Mouse (Mus musculus): ENCODE data around the gene Ovca2. TPM values are rescaled to one million over a fixed set of nuclear protein-coding genes. Genes with fewer than 3 reads are reported as not detected.
"Not testable (repeated sequence)": the region's sequence is repeated elsewhere in the genome, so short reads cannot be mapped to it uniquely, and the experiment has no call there.

Ovca2 gene
- polyA plus RNA-seq, 1 experiment from 2014 or later: 28.7 TPM

GRCm38 (mm10) chr11:75183917-75184570, 5.4 kb upstream of the Ovca2 start:
- no peak overlapping the region for H3K4me2 ChIP-seq
- peaks cover 48% of the 10 kb centered on the region for H3K36me3 ChIP-seq
- H3K4me1 ChIP-seq: peaks cover 13% of the 10 kb centered on the region; the same call in 1 of the 2 replicates
- no peak overlapping the region for H3K9ac ChIP-seq
- no peak overlapping the region for H3K27ac ChIP-seq
- H3K27me3 ChIP-seq: no peaks in the 10 kb centered on the region
- WGBS: 74% methylated on average over 2 of the region's 2 CpGs
- H3K9me3 ChIP-seq: no peaks in the 10 kb centered on the region
- H3K4me3 ChIP-seq: no peak overlapping the region
- ATAC-seq (ENCODE audit: insufficient number of reproducible peaks, insufficient read depth, low FRiP score, low TSS enrichment, low read depth): no peak

- Histone ChIP-seq H3K36me3 (peaks cover 37% of the 10 kb centered on the region), H3K27me3 (peaks cover 11% of the 10 kb centered on the region), H3K9me3 (no peaks in the 10 kb centered on the region), H3K9ac (peak overlapping the region; percentile 86), H3K4me3 (peak overlapping the region; percentile 84), H3K4me2 (peak overlapping the region; percentile 94), H3K27ac (peak overlapping the region; percentile 79), H3K4me1 (peaks cover 27% of the 10 kb centered on the region)
- WGBS: 50% methylated on average over 12 of the region's 12 CpGs
- no peak for ATAC-seq (ENCODE audit: insufficient number of reproducible peaks, insufficient read depth, low FRiP score, low TSS enrichment, low read depth)
Measured at GRCm38 (mm10) chr11:75178011-75178410, 624 bp downstream of the Ovca2 start.

GRCm38 (mm10) chr11:75174574-75174973, 4.1 kb downstream of the Ovca2 start:
- WGBS: 63% methylated on average over 6 of the region's 6 CpGs
- not testable (repeated sequence) for H3K4me3 ChIP-seq; H3K4me2 ChIP-seq; ATAC-seq (ENCODE audit: insufficient number of reproducible peaks, insufficient read depth, low FRiP score, low TSS enrichment, low read depth); H3K27ac ChIP-seq; H3K9me3 ChIP-seq; H3K36me3 ChIP-seq; H3K9ac ChIP-seq
- H3K4me1 ChIP-seq: peaks cover 53% of the 10 kb centered on the region
- peaks cover 45% of the 10 kb centered on the region for H3K27me3 ChIP-seq

GRCm38 (mm10) chr11:75173799-75174165, 4.9 kb downstream of the Ovca2 start:
- 0 out of 2 replicates have a peak overlapping the region, but pooled peaks have one; percentile 46 for H3K9ac ChIP-seq
- peaks cover 9% of the 10 kb centered on the region for H3K36me3 ChIP-seq
- H3K27ac ChIP-seq: no peak overlapping the region
- WGBS: 6% methylated on average over 15 of the region's 15 CpGs
- H3K4me1 ChIP-seq: peaks cover 59% of the 10 kb centered on the region
- ATAC-seq (ENCODE audit: insufficient number of reproducible peaks, insufficient read depth, low FRiP score, low TSS enrichment, low read depth): no peak
- H3K9me3 ChIP-seq: no peaks in the 10 kb centered on the region
- peak overlapping the region; percentile 89 for H3K4me2 ChIP-seq
- H3K4me3 ChIP-seq: peak overlapping the region; percentile 59
- H3K27me3 ChIP-seq: peaks cover 53% of the 10 kb centered on the region

GRCm38 (mm10) chr11:75173095-75173798, 5.4 kb downstream of the Ovca2 start:
- Histone ChIP-seq H3K9ac (0 out of 2 replicates have a peak overlapping the region, but pooled peaks have one; percentile 46), H3K27ac (no peak overlapping the region), H3K4me1 (peaks cover 64% of the 10 kb centered on the region)

GRCm38 (mm10) chr11:75172151-75173094, 6.2 kb downstream of the Ovca2 start:
- peaks cover 66% of the 10 kb centered on the region for H3K27me3 ChIP-seq
- no peak; the same call in 1 of the 2 replicates for ATAC-seq (ENCODE audit: insufficient number of reproducible peaks, insufficient read depth, low FRiP score, low TSS enrichment, low read depth)
- no peaks in the 10 kb centered on the region for H3K9me3 ChIP-seq
- H3K4me3 ChIP-seq: peak overlapping the region; percentile 59
- WGBS: under 1% methylated on average over 75 of the region's 75 CpGs
- 0 out of 2 replicates have a peak overlapping the region, but pooled peaks have one; percentile 46 for H3K9ac ChIP-seq
- H3K27ac ChIP-seq: no peak overlapping the region
- H3K36me3 ChIP-seq: peaks cover 4% of the 10 kb centered on the region; the same call in 1 of the 2 replicates
- peaks cover 62% of the 10 kb centered on the region for H3K4me1 ChIP-seq
- H3K4me2 ChIP-seq: peak overlapping the region; percentile 89

More at GRCm38 (mm10) chr11:75173095-75173798, 5.4 kb downstream of the Ovca2 start:
- peak overlapping the region; percentile 59 for H3K4me3 ChIP-seq
- peak overlapping the region; percentile 89 for H3K4me2 ChIP-seq
- H3K27me3 ChIP-seq: peaks cover 58% of the 10 kb centered on the region
- peak; percentile 49; the same call in 1 of the 2 replicates for ATAC-seq (ENCODE audit: insufficient number of reproducible peaks, insufficient read depth, low FRiP score, low TSS enrichment, low read depth)
- H3K9me3 ChIP-seq: no peaks in the 10 kb centered on the region
- WGBS: under 1% methylated on average over 71 of the region's 71 CpGs
- peaks cover 9% of the 10 kb centered on the region for H3K36me3 ChIP-seq

GRCm38 (mm10) chr11:75171186-75171865, 7.3 kb downstream of the Ovca2 start:
- Histone ChIP-seq H3K27me3 (peaks cover 77% of the 10 kb centered on the region), H3K4me3 (no peak overlapping the region), H3K4me2 (peak overlapping the region; percentile 89), H3K9me3 (no peaks in the 10 kb centered on the region), H3K4me1 (peaks cover 72% of the 10 kb centered on the region), H3K36me3 (no peaks in the 10 kb centered on the region; the same call in 1 of the 2 replicates), H3K27ac (no peak overlapping the region), H3K9ac (no peak overlapping the region)
- ATAC-seq (ENCODE audit: insufficient number of reproducible peaks, insufficient read depth, low FRiP score, low TSS enrichment, low read depth): no peak
- WGBS: 5% methylated on average over 17 of the region's 17 CpGs

- no peaks in the 10 kb centered on the region for H3K9me3 ChIP-seq
- under 1% methylated on average over 38 of the region's 38 CpGs for WGBS
- peaks cover under 1% of the 10 kb centered on the region; the same call in 1 of the 2 replicates for H3K36me3 ChIP-seq
- H3K9ac ChIP-seq: no peak overlapping the region
- ATAC-seq (ENCODE audit: insufficient number of reproducible peaks, insufficient read depth, low FRiP score, low TSS enrichment, low read depth): peak; percentile 49; the same call in 1 of the 2 replicates
- peak overlapping the region; percentile 60 for H3K4me3 ChIP-seq
- peaks cover 83% of the 10 kb centered on the region for H3K4me1 ChIP-seq
- H3K4me2 ChIP-seq: peak overlapping the region; percentile 94
- H3K27ac ChIP-seq: no peak overlapping the region
- H3K27me3 ChIP-seq: peaks cover 88% of the 10 kb centered on the region
Measured at GRCm38 (mm10) chr11:75170136-75170751, 8.4 kb downstream of the Ovca2 start.

GRCm38 (mm10) chr11:75169405-75170080, 9.1 kb downstream of the Ovca2 start, which contains the start of gene Hic1:
Hic1 (minus strand) TSS chr11:75169519.
- peaks cover 90% of the 10 kb centered on the region for H3K4me1 ChIP-seq
- H3K9me3 ChIP-seq: no peaks in the 10 kb centered on the region
- peak within 1 kb of the TSS; percentile 68 for H3K27ac ChIP-seq
- 7% methylated on average over 23 of the region's 23 CpGs for WGBS
- peak within 1 kb of the TSS; percentile 60 for H3K4me3 ChIP-seq
- peaks cover 93% of the 10 kb centered on the region for H3K27me3 ChIP-seq
- H3K9ac ChIP-seq: peak within 1 kb of the TSS; percentile 74
- peaks cover 3% of the 10 kb centered on the region; the same call in 1 of the 2 replicates for H3K36me3 ChIP-seq
- H3K4me2 ChIP-seq: peak within 1 kb of the TSS; percentile 94
- ATAC-seq (ENCODE audit: insufficient number of reproducible peaks, insufficient read depth, low FRiP score, low TSS enrichment, low read depth): no peak
